Mouse (Mus musculus) forebrain, postnatal 0 days (tissue): ENCODE data around the gene Fhdc1. TPM values are rescaled to one million over a fixed set of nuclear protein-coding genes. Genes with fewer than 3 reads are reported as not detected.

Source experiments
- ATAC-seq: fragments of 200-750 bp; cut with Nextera tagmentation; 2 replicates; pipeline ENCODE4 v1.8.0; 2017; ENCODE audit warnings: mild to moderate bottlenecking, moderate library complexity
- DNase-seq: peaks from one replicate; pipeline ENCODE4 v3.0.0-alpha.2; 2015
- H3K27ac ChIP-seq: fragments of 300-500 bp; sonication (generic); 2 replicates; pipeline ENCODE4 v1.5.1; 2014; ENCODE audit warnings: low read depth, mild to moderate bottlenecking, antibody characterized with exemption, low read length, moderate library complexity, mixed read lengths
- H3K27me3 ChIP-seq: fragments of 300-500 bp; sonication (generic); 2 replicates; pipeline ENCODE4 v1.6.1; 2014; ENCODE audit warnings: mild to moderate bottlenecking, low read length, mixed read lengths; ENCODE audit not compliant: insufficient read depth
- H3K36me3 ChIP-seq: fragments of 300-500 bp; sonication (generic); 2 replicates; pipeline ENCODE4 v1.6.1; 2014; ENCODE audit warnings: mild to moderate bottlenecking, moderate library complexity; ENCODE audit not compliant: insufficient read depth
- H3K4me1 ChIP-seq: fragments of 300-500 bp; sonication (generic); 2 replicates; pipeline ENCODE4 v1.6.1; 2014; ENCODE audit warnings: antibody characterized with exemption; ENCODE audit not compliant: insufficient read depth
- H3K4me2 ChIP-seq: fragments of 300-500 bp; sonication (generic); 2 replicates; pipeline ENCODE4 v1.6.1; 2014; ENCODE audit warnings: low read depth, mild to moderate bottlenecking, moderate library complexity
- H3K4me3 ChIP-seq: fragments of 300-500 bp; sonication (generic); 2 replicates; pipeline ENCODE4 v1.5.1; 2014; ENCODE audit warnings: low read depth, low read length, mixed read lengths
- H3K9ac ChIP-seq: fragments of 300-500 bp; sonication (generic); 2 replicates; pipeline ENCODE4 v1.6.1; 2014; ENCODE audit warnings: mild to moderate bottlenecking
- H3K9me3 ChIP-seq: fragments of 300-500 bp; sonication (generic); 2 replicates; pipeline ENCODE4 v1.6.1; 2016; ENCODE audit warnings: low read length
- CTCF ChIP-seq: sonication (generic); IDR thresholded peaks from 2 replicates; pipeline ENCODE4 v1.5.1; 2016; ENCODE audit warnings: antibody characterized with exemption, control low read depth, low read depth
- WGBS: fragments of 180-500 bp; shearing (Covaris S2); extraction: QIAGEN DNeasy Blood & Tissue Kit; methylation state at CpG from one replicate; pipeline ENCODE4 v1.1.7; 2014; 5-methylcytosine and 5-hydroxymethylcytosine counted together
- polyA plus RNA-seq: library from polyadenylated mRNA; unstranded; fragments of >200 nt; fragmentation: Nextera tagmentation; extraction: Ambion mirVana; gene quantifications from 2 replicates; pipeline ENCODE4 v1.2.1, GENCODE M21; 2015
- total RNA-seq: library from RNA; depleted of rRNA; stranded (reverse); fragments of >200 nt; gene quantifications from 2 replicates; pipeline ENCODE4 v1.2.3, GENCODE M21; 2014

Fhdc1 gene
- total and polyA plus RNA-seq, 2 experiments from 2014 or later: 1.7 to 3.7 TPM

- H3K9ac ChIP-seq: no peak overlapping the region
- DNase-seq (peak; percentile 45), ATAC-seq (no peak; the same call in 1 of the 2 replicates)
- 0 out of 2 replicates have a peak, but pooled peaks cover 6% of the 10 kb centered on the region for H3K4me1 ChIP-seq
- TF ChIP-seq CTCF: no peak
- H3K36me3 ChIP-seq: no peaks in the 10 kb centered on the region
- H3K27ac ChIP-seq: no peak overlapping the region
- no peak overlapping the region for H3K4me3 ChIP-seq
- H3K9me3 ChIP-seq: no peaks in the 10 kb centered on the region
- no peak overlapping the region for H3K4me2 ChIP-seq
- no peaks in the 10 kb centered on the region for H3K27me3 ChIP-seq
- 23% methylated on average over 11 of the region's 11 CpGs for WGBS
These were observed 44.8 kb downstream of the Fhdc1 start for GRCm38 (mm10) chr3:84435288-84436043.

- Histone ChIP-seq H3K9ac (no peak overlapping the region), H3K27ac (no peak overlapping the region), H3K27me3 (no peaks in the 10 kb centered on the region), H3K4me2 (no peak overlapping the region), H3K9me3 (no peaks in the 10 kb centered on the region), H3K4me3 (no peak overlapping the region), H3K36me3 (no peaks in the 10 kb centered on the region), H3K4me1 (0 out of 2 replicates have a peak, but pooled peaks cover 4% of the 10 kb centered on the region)
- ATAC-seq: no peak
- 43% methylated on average over 10 of the region's 10 CpGs for WGBS
- no peak for TF ChIP-seq CTCF
- no peak for DNase-seq
These were observed 47.3 kb downstream of the Fhdc1 start for GRCm38 (mm10) chr3:84432797-84433445.

GRCm38 (mm10) chr3:84431257-84431656, 49.0 kb downstream of the Fhdc1 start:
- H3K36me3 ChIP-seq: no peaks in the 10 kb centered on the region
- no peak overlapping the region for H3K4me3 ChIP-seq
- ATAC-seq (no peak), DNase-seq (no peak)
- H3K9ac ChIP-seq: no peak overlapping the region
- TF ChIP-seq CTCF: no peak
- H3K9me3 ChIP-seq: no peaks in the 10 kb centered on the region
- WGBS: 71% methylated on average over 5 of the region's 5 CpGs
- no peak overlapping the region for H3K4me2 ChIP-seq
- no peak overlapping the region for H3K27ac ChIP-seq
- no peaks in the 10 kb centered on the region for H3K27me3 ChIP-seq
- H3K4me1 ChIP-seq: no peaks in the 10 kb centered on the region

- no peaks in the 10 kb centered on the region for H3K27me3 ChIP-seq
- ATAC-seq: no peak
- no peaks in the 10 kb centered on the region for H3K4me1 ChIP-seq
- no peaks in the 10 kb centered on the region for H3K36me3 ChIP-seq
- no peak overlapping the region for H3K9ac ChIP-seq
- no peak overlapping the region for H3K4me2 ChIP-seq
- no peak overlapping the region for H3K27ac ChIP-seq
- WGBS: 20% methylated on average over 2 of the region's 2 CpGs
- no peak overlapping the region for H3K4me3 ChIP-seq
- TF ChIP-seq CTCF: no peak
- H3K9me3 ChIP-seq: no peaks in the 10 kb centered on the region
- peak; percentile 4 for DNase-seq
These were observed 50.1 kb downstream of the Fhdc1 start for GRCm38 (mm10) chr3:84430152-84430551.

GRCm38 (mm10) chr3:84428994-84429725, 51.1 kb downstream of the Fhdc1 start:
- Histone ChIP-seq H3K4me2 (no peak overlapping the region), H3K27ac (no peak overlapping the region), H3K4me1 (no peaks in the 10 kb centered on the region), H3K4me3 (no peak overlapping the region), H3K9me3 (no peaks in the 10 kb centered on the region), H3K9ac (no peak overlapping the region), H3K36me3 (no peaks in the 10 kb centered on the region), H3K27me3 (no peaks in the 10 kb centered on the region)
- TF ChIP-seq CTCF: no peak
- ATAC-seq: no peak
- DNase-seq: no peak
- 93% methylated on average over 12 of the region's 12 CpGs for WGBS

GRCm38 (mm10) chr3:84427779-84428178, 52.5 kb downstream of the Fhdc1 start:
- Histone ChIP-seq H3K36me3 (no peaks in the 10 kb centered on the region), H3K9me3 (no peaks in the 10 kb centered on the region), H3K4me2 (no peak overlapping the region), H3K4me1 (no peaks in the 10 kb centered on the region), H3K9ac (no peak overlapping the region), H3K4me3 (no peak overlapping the region), H3K27me3 (no peaks in the 10 kb centered on the region), H3K27ac (no peak overlapping the region)
- DNase-seq: no peak
- no peak for ATAC-seq
- TF ChIP-seq CTCF: no peak
- 87% methylated on average over 5 of the region's 5 CpGs for WGBS

- DNase-seq: no peak
- no peaks in the 10 kb centered on the region for H3K27me3 ChIP-seq
- 73% methylated on average over 5 of the region's 5 CpGs for WGBS
These were observed 57.9 kb downstream of the Fhdc1 start for GRCm38 (mm10) chr3:84422340-84422739.

More at GRCm38 (mm10) chr3:84422340-84422739, 57.9 kb downstream of the Fhdc1 start:
- H3K36me3 ChIP-seq: no peaks in the 10 kb centered on the region
- H3K9me3 ChIP-seq: no peaks in the 10 kb centered on the region
- no peak overlapping the region for H3K27ac ChIP-seq
- no peak overlapping the region for H3K9ac ChIP-seq
- TF ChIP-seq CTCF: no peak
- H3K4me3 ChIP-seq: no peak overlapping the region
- no peak for ATAC-seq
- no peaks in the 10 kb centered on the region for H3K4me1 ChIP-seq
- no peak overlapping the region for H3K4me2 ChIP-seq
